In genomic region chr9:79608795-79609194, GRCm38 (mm10) we compare ENCODE assay signal across 24 mouse cellular contexts.
A peak's percentile ranks its signal among the peaks of the same experiment; 100 is the strongest.
DNase-seq lines count a peak whose midpoint lies in the region; ATAC-seq and TF ChIP-seq lines count a peak whose summit lies in the region.
"Had no signal": no experiment of that assay in that cellular context is flagged by ENCODE, and none has a peak within 500 bp of the region (broad histone marks: within the 10 kb centered on the region; RNA-seq: fewer than 3 reads in every experiment).

No protein-coding gene starts in this region.

- peak overlapping the region; percentile 75 for H3K27ac ChIP-seq in intestine, embryonic 14.5 days (ENCODE audit: low read depth)
- H3K27ac ChIP-seq in intestine, embryonic 16.5 days (ENCODE audit: low read length) = no peak overlapping the region
- H3K27ac ChIP-seq in lung, embryonic 16.5 days (ENCODE audit: low read length) = peak overlapping the region; percentile 53; the same call in 1 of the 2 replicates
- H3K27ac ChIP-seq in stomach, embryonic 15.5 days = peak overlapping the region; percentile 75
- H3K27ac ChIP-seq: forebrain, embryonic 10.5 days; forebrain, embryonic 15.5 days; heart, adult 2 months; heart, embryonic 15.5 days; hindbrain, embryonic 13.5 days; hindbrain, postnatal 0 days; intestine, embryonic 15.5 days had no signal

- H3K4me3 ChIP-seq in intestine, embryonic 14.5 days (ENCODE audit: low read depth, low read length) = no peak overlapping the region
- H3K4me3 ChIP-seq in intestine, embryonic 16.5 days (ENCODE audit: low read length) = no peak overlapping the region
- H3K4me3 ChIP-seq in lung, embryonic 16.5 days (ENCODE audit: low read length) = no peak overlapping the region
- no peak overlapping the region for H3K4me3 ChIP-seq in stomach, embryonic 15.5 days (replicated peaks)
- H3K4me3 ChIP-seq: embryonic facial prominence, embryonic 12.5 days; erythroblast, embryonic 14.5 days; forebrain, embryonic 10.5 days; forebrain, embryonic 15.5 days; heart, adult 2 months; heart, embryonic 15.5 days; hindbrain, embryonic 13.5 days; intestine, embryonic 15.5 days had no signal

- no peak overlapping the region for H3K4me2 ChIP-seq in intestine, embryonic 14.5 days (ENCODE audit: low read length)
- H3K4me2 ChIP-seq in intestine, embryonic 16.5 days (ENCODE audit: low read depth, low read length) = no peak overlapping the region
- no peak overlapping the region for H3K4me2 ChIP-seq in lung, embryonic 16.5 days (ENCODE audit: low read depth, low read length)
- no peak overlapping the region for H3K4me2 ChIP-seq in stomach, embryonic 15.5 days
- H3K4me2 ChIP-seq: embryonic facial prominence, embryonic 12.5 days; forebrain, embryonic 15.5 days; heart, embryonic 11.5 days; heart, embryonic 15.5 days; hindbrain, embryonic 13.5 days; intestine, embryonic 15.5 days had no signal

- ATAC-seq in intestine, embryonic 14.5 days (replicated peaks; ENCODE audit: low FRiP score, low TSS enrichment, low read depth) = no peak
- no peak for ATAC-seq in intestine, embryonic 16.5 days
- ATAC-seq in lung, embryonic 16.5 days (ENCODE audit: low read depth) = no peak
- peak; percentile 51 for ATAC-seq in Patski
- ATAC-seq in stomach, embryonic 15.5 days (ENCODE audit: insufficient read depth, low FRiP score, low read depth) = no peak
- ATAC-seq: CD4-positive, CD25-positive, alpha-beta regulatory T cell, adult 4 months; forebrain, embryonic 15.5 days; hindbrain, postnatal 0 days had no signal

- H3K36me3 ChIP-seq in intestine, embryonic 14.5 days (ENCODE audit: control insufficient read depth, insufficient read depth, low read length) = peaks cover 11% of the 10 kb centered on the region
- no peaks in the 10 kb centered on the region for H3K36me3 ChIP-seq in intestine, embryonic 16.5 days (ENCODE audit: control insufficient read depth, insufficient read depth, low read length)
- H3K36me3 ChIP-seq in lung, embryonic 16.5 days (ENCODE audit: control insufficient read depth, insufficient read depth, low read length) = no peaks in the 10 kb centered on the region
- H3K36me3 ChIP-seq in stomach, embryonic 15.5 days = no peaks in the 10 kb centered on the region
- H3K36me3 ChIP-seq: forebrain, embryonic 10.5 days; forebrain, embryonic 15.5 days; G1E; heart, embryonic 15.5 days; hindbrain, embryonic 13.5 days; intestine, embryonic 15.5 days had no signal

- H3K4me1 ChIP-seq in intestine, embryonic 14.5 days (replicated peaks; ENCODE audit: control insufficient read depth, insufficient read depth, low read length) = peaks cover 8% of the 10 kb centered on the region
- H3K4me1 ChIP-seq in intestine, embryonic 16.5 days (ENCODE audit: control insufficient read depth, insufficient read depth, low read length) = peaks cover 2% of the 10 kb centered on the region; the same call in 1 of the 2 replicates
- H3K4me1 ChIP-seq in lung, embryonic 16.5 days (replicated peaks; ENCODE audit: control insufficient read depth, insufficient read depth, low read length) = peaks cover 13% of the 10 kb centered on the region
- H3K4me1 ChIP-seq in stomach, embryonic 15.5 days = 0 out of 2 replicates have a peak, but pooled peaks cover 3% of the 10 kb centered on the region
- H3K4me1 ChIP-seq: heart, embryonic 15.5 days had no signal

- DNase-seq in intestine, embryonic 14.5 days (ENCODE audit: low spot score) = no peak
- DNase-seq in lung, postnatal 4 days = no peak
- peak; percentile 15 for DNase-seq in Patski (ENCODE audit: low read depth, low spot score)
- DNase-seq in cerebellum, adult 11 months = no peak
- DNase-seq: adrenal gland, postnatal 10 days; B cell, adult 2 months; cerebellum, adult 18-20 months; cerebellum, adult 9-11 months; gastrocnemius, postnatal 14 days; heart, adult 2 months had no signal

- POLR2A ChIA-PET in Patski (lab: Charles Lee) = no interaction called here

- no peaks in the 10 kb centered on the region for H3K27me3 ChIP-seq in intestine, embryonic 14.5 days (replicated peaks; ENCODE audit: control insufficient read depth, insufficient read depth, low read length)
- H3K27me3 ChIP-seq in intestine, embryonic 16.5 days (replicated peaks; ENCODE audit: control insufficient read depth, insufficient read depth, low read length) = no peaks in the 10 kb centered on the region
- H3K27me3 ChIP-seq in lung, embryonic 16.5 days (ENCODE audit: control insufficient read depth, insufficient read depth, low read depth, low read length) = no peaks in the 10 kb centered on the region
- no peaks in the 10 kb centered on the region for H3K27me3 ChIP-seq in Patski
- H3K27me3 ChIP-seq in stomach, embryonic 15.5 days (replicated peaks) = no peaks in the 10 kb centered on the region
- H3K27me3 ChIP-seq: embryonic facial prominence, embryonic 12.5 days; forebrain, embryonic 15.5 days; heart, embryonic 15.5 days; intestine, embryonic 15.5 days had no signal

- in situ Hi-C loops in Patski (cut with MboI; ENCODE audit: low pct_unique_long_range_greater_than_20kb) = no loop called here

- CTCF ChIA-PET in Patski (lab: Charles Lee) = no interaction called here

- 30% methylated on average over 1 of the region's 1 CpGs for WGBS in intestine, embryonic 14.5 days
- WGBS in intestine, embryonic 16.5 days = 46% methylated on average over 1 of the region's 1 CpGs
- 38% methylated on average over 1 of the region's 1 CpGs for WGBS in lung, embryonic 16.5 days
- 36% methylated on average over 1 of the region's 1 CpGs for WGBS in stomach, embryonic 15.5 days

- no peaks in the 10 kb centered on the region for H3K9me3 ChIP-seq in intestine, embryonic 14.5 days (ENCODE audit: control insufficient read depth, low read length)
- H3K9me3 ChIP-seq in intestine, embryonic 16.5 days (ENCODE audit: control insufficient read depth, low read length) = no peaks in the 10 kb centered on the region
- H3K9me3 ChIP-seq in lung, embryonic 16.5 days (ENCODE audit: control insufficient read depth, low read length) = no peaks in the 10 kb centered on the region
- H3K9me3 ChIP-seq in stomach, embryonic 15.5 days = no peaks in the 10 kb centered on the region
- H3K9me3 ChIP-seq: embryonic facial prominence, embryonic 12.5 days; forebrain, embryonic 10.5 days; forebrain, embryonic 15.5 days; G1E; heart, embryonic 15.5 days; hindbrain, embryonic 13.5 days; intestine, embryonic 15.5 days had no signal

- no peak for TF ChIP-seq CTCF in Patski (IDR thresholded peaks at IDR 0.05)

- no peak overlapping the region for H3K9ac ChIP-seq in intestine, embryonic 14.5 days (ENCODE audit: low read length)
- H3K9ac ChIP-seq in intestine, embryonic 16.5 days (ENCODE audit: low read depth, low read length) = no peak overlapping the region
- H3K9ac ChIP-seq in lung, embryonic 16.5 days (ENCODE audit: low read length) = no peak overlapping the region
- H3K9ac ChIP-seq in stomach, embryonic 15.5 days = no peak overlapping the region
- H3K9ac ChIP-seq: embryonic facial prominence, embryonic 12.5 days; forebrain, embryonic 15.5 days; heart, embryonic 15.5 days; hindbrain, embryonic 13.5 days; intestine, embryonic 15.5 days had no signal
